Mouse (Mus musculus): ENCODE data around the gene Catspere2.

DNA sequence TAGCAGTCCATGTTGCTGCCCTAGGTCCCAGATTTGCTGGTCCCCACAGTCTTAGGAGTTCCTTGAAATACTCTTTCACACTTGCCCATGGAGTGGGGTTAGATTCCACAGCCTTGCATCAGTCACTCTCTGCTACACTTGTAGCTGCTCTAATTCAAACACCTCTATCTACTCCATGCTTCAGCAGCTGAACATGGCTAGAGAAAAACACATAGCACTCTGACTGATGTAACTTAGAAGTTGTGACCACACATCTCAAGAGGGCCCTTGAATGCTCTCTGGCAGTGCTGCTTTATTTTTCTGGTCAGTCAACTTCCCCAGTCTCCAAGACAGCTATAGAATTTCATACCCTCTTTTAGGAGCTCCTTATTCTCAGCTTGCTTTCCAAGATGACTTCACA lies 226.7 kb downstream of the Catspere2 start:
- TF ChIP-seq CTCF (IDR thresholded peaks at IDR 0.05; ENCODE audit: borderline replicate concordance, extremely low read depth, insufficient read depth, insufficient read length): no peak
- no peak for TF ChIP-seq POLR2A (IDR thresholded peaks at IDR 0.05; ENCODE audit: borderline replicate concordance, extremely low read depth, insufficient read depth, insufficient read length, poor library complexity, severe bottlenecking)
